Mouse (Mus musculus) heart, embryonic 14.5 days (tissue): ENCODE results near the gene Lmna. TPM values are rescaled to one million over a fixed set of nuclear protein-coding genes. Genes with fewer than 3 reads are reported as not detected.

Source experiments
- ATAC-seq: fragments of 200-750 bp; cut with Nextera tagmentation; 2 replicates; pipeline ENCODE4 v1.8.0; 2017; ENCODE audit warnings: low read depth, moderate TSS enrichment; ENCODE audit not compliant: insufficient number of reproducible peaks, insufficient read depth, low FRiP score
- H3K27ac ChIP-seq, 2 experiments: fragments of 200-500 bp in 1 of 2; fragments of 300-500 bp in 1 of 2; sonication (generic) in 1 of 2; replicated peaks in 1 of 2; 2 replicates each; pipeline ENCODE4 v1.5.1; 2012 to 2014; ENCODE audit warnings: low read depth in 2 of 2, low read length in 2 of 2, control low read depth in 1 of 2, mild to moderate bottlenecking in 1 of 2, mixed read lengths in 1 of 2; ENCODE audit not compliant: control insufficient read depth in 1 of 2, insufficient read depth in 1 of 2
- H3K27me3 ChIP-seq: fragments of 300-500 bp; sonication (generic); 2 replicates; pipeline ENCODE4 v1.6.1; 2014; ENCODE audit warnings: mild to moderate bottlenecking, low read length, control low read depth; ENCODE audit not compliant: control insufficient read depth, insufficient read depth
- H3K36me3 ChIP-seq: fragments of 300-500 bp; sonication (generic); 2 replicates; pipeline ENCODE4 v1.6.1; 2014; ENCODE audit warnings: mild to moderate bottlenecking, control low read depth, low read length, mixed read lengths; ENCODE audit not compliant: control insufficient read depth, insufficient read depth
- H3K4me1 ChIP-seq, 2 experiments: fragments of 200-500 bp in 1 of 2; fragments of 300-500 bp in 1 of 2; sonication (generic) in 1 of 2; 2 replicates each; pipeline ENCODE4 v1.6.1; 2012 to 2014; ENCODE audit warnings: low read length in 2 of 2, control low read depth in 1 of 2, mixed read lengths in 1 of 2; ENCODE audit not compliant: control insufficient read depth in 2 of 2, insufficient read depth in 2 of 2
- H3K4me2 ChIP-seq: fragments of 300-500 bp; sonication (generic); 2 replicates; pipeline ENCODE4 v1.6.1; 2014; ENCODE audit warnings: mild to moderate bottlenecking, low read length
- H3K4me3 ChIP-seq, 2 experiments: fragments of 200-500 bp in 1 of 2; fragments of 300-500 bp in 1 of 2; sonication (generic) in 1 of 2; 2 replicates each; pipeline ENCODE4 v1.5.1; 2012 to 2014; ENCODE audit warnings: low read length in 2 of 2, mild to moderate bottlenecking in 2 of 2, control low read depth in 1 of 2, low read depth in 1 of 2, moderate library complexity in 1 of 2; ENCODE audit not compliant: control insufficient read depth in 1 of 2, insufficient read depth in 1 of 2
- H3K9ac ChIP-seq: fragments of 300-500 bp; sonication (generic); 2 replicates; pipeline ENCODE4 v1.6.1; 2014; ENCODE audit warnings: mild to moderate bottlenecking, low read length
- H3K9me3 ChIP-seq: fragments of 300-500 bp; sonication (generic); 2 replicates; pipeline ENCODE4 v1.6.1; 2016; ENCODE audit warnings: low read length, control low read depth; ENCODE audit not compliant: control insufficient read depth
- WGBS: fragments of 180-500 bp; shearing (Covaris S2); extraction: QIAGEN DNeasy Blood & Tissue Kit; methylation state at CpG from one replicate; pipeline ENCODE4 v1.1.7; 2014; 5-methylcytosine and 5-hydroxymethylcytosine counted together
- polyA plus RNA-seq: library from polyadenylated mRNA; unstranded; fragments of >200 nt; fragmentation: Nextera tagmentation; extraction: Ambion mirVana; gene quantifications from 2 replicates; pipeline ENCODE4 v1.2.1, GENCODE M21; 2014

Gene Lmna
- polyA plus RNA-seq, 1 experiment from 2014 or later = 84.1 TPM

DNA sequence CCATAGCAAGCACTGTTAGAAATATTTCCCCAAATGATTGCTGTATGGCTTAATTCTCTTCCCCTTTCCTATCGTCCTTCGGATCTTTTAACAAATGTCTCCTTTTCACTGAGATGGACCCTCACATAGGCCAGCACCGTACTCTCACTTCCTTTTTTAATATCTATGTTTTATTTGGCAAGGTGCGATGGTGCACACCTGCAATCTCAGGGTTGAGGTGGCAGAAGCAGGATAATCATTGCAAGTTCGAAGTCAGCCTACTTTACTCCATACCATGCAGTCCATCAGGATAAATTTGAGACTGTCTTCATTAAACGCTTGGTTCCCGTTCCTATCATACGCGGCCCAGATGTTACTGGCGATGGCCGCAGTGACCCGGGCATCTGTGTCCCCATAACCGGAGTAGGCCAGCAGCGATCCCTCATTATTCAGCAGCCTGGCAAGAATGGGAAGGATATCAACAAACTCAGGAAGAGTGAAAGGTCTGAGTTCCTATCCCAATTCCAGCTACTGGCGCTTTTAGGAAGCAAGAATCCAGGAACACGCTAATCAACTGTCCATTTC is 42.4 kb upstream of the Lmna start:
- WGBS = 19% methylated on average over 16 of the region's 16 CpGs
- Histone ChIP-seq H3K4me3 (peak overlapping the region; percentile 95 to 96), H3K27me3 (no peaks in the 10 kb centered on the region), H3K9ac (peak overlapping the region; percentile 84), H3K27ac (peak overlapping the region; percentile 93 to 99), H3K36me3 (peaks cover 19% of the 10 kb centered on the region), H3K4me2 (peak overlapping the region; percentile 86), H3K4me1 (peaks cover 4 to 20% of the 10 kb centered on the region in 2 experiments), H3K9me3 (no peaks in the 10 kb centered on the region)
- ATAC-seq = no peak

DNA sequence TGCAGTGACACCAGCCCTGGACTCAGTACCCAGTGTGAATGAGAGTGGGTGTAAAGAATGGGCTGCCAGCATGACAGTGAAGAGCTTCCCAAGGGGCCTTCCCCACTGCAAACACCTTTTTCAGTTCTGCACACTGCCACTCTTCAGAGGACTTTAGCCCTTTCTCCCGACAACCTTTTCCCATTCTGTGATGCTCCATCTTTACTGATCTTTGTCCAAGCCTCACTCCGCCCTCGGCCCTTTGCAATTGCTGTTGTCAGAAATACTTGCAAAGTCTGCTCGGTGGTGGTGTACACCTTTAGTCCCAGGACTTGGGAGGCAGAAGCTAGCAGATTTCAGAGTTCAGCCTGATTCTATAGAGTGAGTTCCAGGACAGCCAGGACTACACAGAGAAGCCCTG is 41.8 kb upstream of the Lmna start:
- peak overlapping the region; percentile 86 for H3K4me2 ChIP-seq
- no peaks in the 10 kb centered on the region for H3K27me3 ChIP-seq
- peak overlapping the region in 1 of 2 experiments; percentile 95; a peak in 1 of 4 replicates for H3K4me3 ChIP-seq
- H3K27ac ChIP-seq = peak overlapping the region in 1 of 2 experiments; percentile 99; a peak in 1 of 4 replicates
- H3K9me3 ChIP-seq = no peaks in the 10 kb centered on the region
- H3K36me3 ChIP-seq = peaks cover 13% of the 10 kb centered on the region
- H3K9ac ChIP-seq = peak overlapping the region; percentile 84
- H3K4me1 ChIP-seq = peaks cover 4 to 20% of the 10 kb centered on the region in 2 experiments
- ATAC-seq = no peak
- WGBS = 84% methylated on average over 4 of the region's 4 CpGs

DNA sequence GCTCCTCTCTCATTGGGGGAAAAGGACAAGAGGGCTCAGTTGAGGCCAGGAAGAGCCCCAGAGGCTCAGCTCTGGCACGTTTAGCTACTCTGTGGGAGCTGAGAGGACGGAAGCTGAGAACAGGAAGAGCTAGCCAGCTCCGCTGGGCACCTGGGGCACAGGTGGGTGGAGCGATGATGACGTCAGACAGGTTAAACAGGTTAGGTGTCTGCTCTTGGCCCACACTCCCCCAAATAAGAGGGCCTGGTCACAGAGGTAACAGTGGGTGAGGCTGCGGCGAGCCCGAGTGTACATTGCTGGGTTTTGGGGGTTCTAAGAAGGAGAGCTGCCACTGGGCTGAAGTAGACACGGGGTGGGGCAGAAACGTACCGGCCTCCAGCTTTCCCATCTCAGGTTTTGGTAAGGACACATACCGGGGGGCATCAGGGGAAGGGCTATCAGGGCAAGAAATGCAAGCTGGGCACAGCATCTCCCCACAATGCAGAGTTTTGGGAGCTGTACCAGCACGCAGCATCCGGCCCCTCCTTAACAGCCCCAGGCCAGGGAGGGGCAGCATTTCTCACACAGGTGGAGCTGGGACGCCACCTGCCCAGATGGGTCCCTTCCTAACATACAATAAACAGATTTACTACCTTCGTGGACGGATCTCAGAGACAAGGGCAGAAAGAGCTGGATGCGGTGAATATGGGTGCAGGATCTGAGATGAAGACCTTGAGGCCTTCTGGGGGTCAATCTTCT is 38.6 kb upstream of the Lmna start, which contains the start of gene Rab25:
Gene Rab25 (minus strand): TSS at position 121 of the 738 bp plus-strand sequence.
- 54% methylated on average over 18 of the region's 18 CpGs for WGBS
- Histone ChIP-seq H3K4me3 (no peak within 1 kb of the TSS), H3K4me1 (peaks cover 2 to 11% of the 10 kb centered on the region in 2 experiments), H3K36me3 (no peaks in the 10 kb centered on the region), H3K27me3 (no peaks in the 10 kb centered on the region), H3K27ac (no peak within 1 kb of the TSS), H3K9me3 (no peaks in the 10 kb centered on the region), H3K4me2 (no peak within 1 kb of the TSS), H3K9ac (no peak within 1 kb of the TSS)
- ATAC-seq = no peak

DNA sequence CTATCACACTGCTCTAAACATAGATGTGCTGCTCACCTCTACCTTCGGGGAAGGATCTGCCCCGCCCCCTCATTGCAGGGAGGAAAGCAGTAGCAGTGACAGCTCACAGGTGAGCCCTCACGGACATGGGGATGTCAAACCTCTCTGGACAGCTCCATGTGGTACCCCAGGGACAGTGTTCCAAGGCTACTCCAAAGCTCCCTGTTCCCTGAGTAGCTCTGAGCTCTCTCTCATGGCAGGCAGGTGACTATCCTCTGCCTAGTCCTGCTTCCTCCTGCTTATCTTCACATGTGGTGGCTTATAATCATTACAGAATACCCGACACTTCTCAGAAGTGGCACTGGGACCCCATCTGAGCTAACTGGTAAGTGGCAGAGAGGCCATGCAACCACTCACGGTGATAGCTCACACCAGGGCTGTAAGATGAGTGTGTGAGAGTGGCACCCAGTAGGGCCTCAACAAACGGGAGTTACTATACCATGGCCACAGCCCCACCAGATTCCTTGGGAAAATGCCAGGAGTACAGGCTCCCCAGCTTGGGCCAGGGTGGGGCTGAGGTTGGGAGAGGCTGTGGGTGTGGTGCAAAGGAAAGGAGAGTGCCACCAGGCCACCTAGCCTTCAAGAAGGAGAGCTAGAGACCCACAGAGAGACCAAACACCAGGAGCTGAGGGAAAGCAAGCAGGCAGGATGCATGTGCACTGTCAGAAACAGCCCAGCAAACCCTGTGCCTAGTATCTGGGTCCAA is 37.1 kb upstream of the Lmna start:
- ATAC-seq = no peak
- WGBS = 60% methylated on average over 6 of the region's 6 CpGs
- Histone ChIP-seq H3K27me3 (no peaks in the 10 kb centered on the region), H3K9me3 (no peaks in the 10 kb centered on the region), H3K4me2 (no peak overlapping the region), H3K36me3 (no peaks in the 10 kb centered on the region), H3K4me3 (no peak overlapping the region), H3K27ac (no peak overlapping the region), H3K9ac (no peak overlapping the region), H3K4me1 (peaks cover 2 to 6% of the 10 kb centered on the region in 2 experiments)

DNA sequence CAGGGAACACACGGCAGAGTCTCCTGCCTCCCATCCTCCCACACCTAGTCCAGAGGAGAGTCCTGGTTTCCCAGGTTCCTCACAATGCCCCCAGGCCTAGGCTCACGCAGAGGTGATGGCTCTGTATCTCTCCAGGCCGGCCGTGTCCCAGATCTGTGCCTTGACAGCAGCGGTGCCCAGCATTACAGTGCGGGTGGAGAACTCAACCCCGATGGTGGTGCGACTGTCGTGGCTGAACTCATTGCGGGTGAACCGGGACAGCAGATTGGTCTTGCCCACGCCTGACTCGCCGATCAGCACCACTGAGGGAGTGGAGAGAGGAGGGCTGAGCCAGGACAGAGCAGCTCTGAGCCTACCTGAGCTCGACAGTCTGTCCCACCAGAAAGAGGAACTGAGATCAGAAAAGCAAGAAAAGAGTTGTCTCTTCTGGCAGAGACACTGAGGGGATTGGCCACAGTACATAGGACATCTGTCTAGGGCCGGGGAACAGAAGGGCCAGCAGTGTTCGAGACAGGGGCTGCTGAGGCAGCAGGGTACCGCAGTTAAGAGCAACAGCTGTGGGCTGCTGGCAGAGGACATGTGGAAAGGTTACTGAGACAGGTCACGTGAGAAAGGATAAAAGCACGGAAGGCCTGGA is 35.3 kb upstream of the Lmna start:
- Histone ChIP-seq H3K9ac (no peak overlapping the region), H3K9me3 (no peaks in the 10 kb centered on the region), H3K4me1 (peaks cover 0 to 1% of the 10 kb centered on the region in 2 experiments; a peak in 1 of 4 replicates), H3K4me3 (no peak overlapping the region), H3K27ac (no peak overlapping the region), H3K4me2 (no peak overlapping the region), H3K36me3 (peaks cover 5% of the 10 kb centered on the region; the same call in 1 of the 2 replicates), H3K27me3 (no peaks in the 10 kb centered on the region)
- no peak for ATAC-seq
- 63% methylated on average over 20 of the region's 20 CpGs for WGBS

DNA sequence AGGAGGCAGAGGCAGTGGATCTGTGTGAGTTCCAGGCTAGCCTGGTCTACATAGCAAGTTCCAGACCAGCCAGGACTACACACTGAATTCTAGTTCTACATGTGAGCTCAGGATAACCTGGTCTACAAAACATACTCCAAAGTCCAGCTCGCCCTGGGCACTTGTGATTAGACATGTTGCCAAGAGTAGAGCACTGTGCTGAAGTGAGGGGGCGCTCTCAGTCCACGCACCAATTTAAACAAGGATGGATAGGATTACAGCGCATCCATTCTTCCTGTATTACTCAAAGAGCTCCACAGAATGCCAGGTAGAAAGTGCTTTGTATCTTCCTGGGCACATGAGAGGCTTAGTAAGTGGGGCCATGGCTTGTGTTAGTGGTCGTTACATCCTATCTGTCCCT is 34.8 kb upstream of the Lmna start:
- Histone ChIP-seq H3K9me3 (no peaks in the 10 kb centered on the region), H3K27ac (no peak overlapping the region), H3K4me1 (peaks cover 0 to 5% of the 10 kb centered on the region in 2 experiments; a peak in 3 of 4 replicates), H3K4me2 (no peak overlapping the region), H3K9ac (no peak overlapping the region), H3K4me3 (no peak overlapping the region), H3K36me3 (peaks cover 9% of the 10 kb centered on the region; the same call in 1 of the 2 replicates), H3K27me3 (no peaks in the 10 kb centered on the region)
- ATAC-seq = no peak
- 38% methylated on average over 5 of the region's 5 CpGs for WGBS
